Mouse (Mus musculus) olfactory bulb, adult 2 months (tissue): ENCODE results near the gene Bglap2.

Source experiments
- CTCF ChIP-seq: fragments of 200-500 bp; IDR thresholded peaks from 2 replicates; pipeline ENCODE4 v1.5.1; 2012; ENCODE audit warnings: low read depth, mild to moderate bottlenecking, low read length, moderate library complexity; ENCODE audit not compliant: insufficient read depth
- POLR2A ChIP-seq: fragments of 200-500 bp; IDR thresholded peaks from 2 replicates; pipeline ENCODE4 v1.6.1; 2012; ENCODE audit warnings: mild to moderate bottlenecking, low read depth, low read length, moderate library complexity; ENCODE audit not compliant: insufficient read depth

DNA sequence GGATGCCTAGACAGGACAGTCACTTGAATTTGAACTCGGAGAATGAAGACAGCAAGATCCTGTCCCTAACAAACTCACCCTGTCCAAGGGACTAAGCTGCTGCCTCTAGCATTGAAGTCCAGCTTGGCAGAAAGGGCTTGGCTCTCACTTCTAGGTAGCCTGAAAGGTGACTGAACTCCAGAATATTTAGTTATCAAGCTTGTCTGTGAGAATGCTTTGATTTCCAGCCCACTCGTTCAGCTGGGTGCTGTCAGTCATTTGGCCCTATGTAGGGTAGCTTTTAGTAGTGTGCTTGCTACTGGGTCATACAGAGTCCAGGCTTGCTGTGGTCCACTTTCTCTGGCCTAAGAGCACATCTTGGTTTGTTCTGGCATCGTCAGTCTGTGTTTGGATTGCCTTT is 39.5 kb downstream of the Bglap2 start:
- TF ChIP-seq CTCF (no peak), POLR2A (no peak)
